In the genomic region with DNA sequence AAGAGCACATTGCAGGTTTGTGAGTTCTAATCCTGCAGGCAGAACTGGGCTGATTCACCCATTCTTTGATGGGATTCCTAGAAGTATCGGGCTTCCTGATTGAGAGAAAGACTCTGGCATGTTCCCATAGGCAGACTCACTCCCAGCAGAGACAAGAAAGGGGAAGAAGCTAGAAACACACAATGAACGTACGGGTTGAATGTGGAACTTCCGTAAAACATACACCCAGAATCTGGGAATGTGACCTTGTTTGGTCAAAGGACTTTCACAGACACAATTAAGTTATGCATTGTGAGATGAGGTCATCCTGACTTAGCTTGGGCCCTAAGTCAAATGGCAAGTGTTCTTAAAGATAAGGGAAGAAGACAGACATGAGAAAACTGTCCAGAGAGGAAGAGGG, we compare ENCODE assay signal across 26 mouse cellular contexts.
DNase-seq lines count a peak whose midpoint lies in the region; ATAC-seq and TF ChIP-seq lines count a peak whose summit lies in the region.
"Had no signal": no experiment of that assay in that cellular context is flagged by ENCODE, and none has a peak within 500 bp of the region (broad histone marks: within the 10 kb centered on the region; RNA-seq: fewer than 3 reads in every experiment).

No protein-coding gene starts in this region.

- no peak overlapping the region for H3K4me2 ChIP-seq in forebrain, embryonic 11.5 days (ENCODE audit: low read depth, low read length, severe bottlenecking)
- no peak overlapping the region for H3K4me2 ChIP-seq in forebrain, postnatal 0 days (ENCODE audit: low read depth)
- no peak overlapping the region for H3K4me2 ChIP-seq in heart, postnatal 0 days (ENCODE audit: low read depth, low read length)
- H3K4me2 ChIP-seq: forebrain, embryonic 15.5 days; hindbrain, embryonic 13.5 days; limb, embryonic 13.5 days; midbrain, embryonic 15.5 days; neural tube, embryonic 13.5 days had no signal

- WGBS in forebrain, embryonic 11.5 days = 92% methylated on average over 4 of the region's 4 CpGs
- 89% methylated on average over 4 of the region's 4 CpGs for WGBS in forebrain, postnatal 0 days
- 53% methylated on average over 4 of the region's 4 CpGs for WGBS in heart, postnatal 0 days
- WGBS in heart, adult 2 months = 41% methylated on average over 4 of the region's 4 CpGs

- intact Hi-C loops in heart, adult 2 months (cut with DNase I) = loop anchor here (5.0 kb wide), 1 partner anchor 54 kb away; no protein-coding TSS in a partner anchor

- peak; percentile 9 for DNase-seq in forebrain, embryonic 11.5 days (ENCODE audit: low spot score)
- DNase-seq in forebrain, postnatal 0 days = no peak
- DNase-seq in heart, postnatal 0 days (ENCODE audit: low spot score) = peak; percentile 30
- DNase-seq in heart, adult 2 months = no peak
- peak; percentile 43 for DNase-seq in ZHBTc4 (ENCODE audit: low read depth, low spot score)
- DNase-seq in spleen, postnatal 4 days (ENCODE audit: low spot score in 2 of 2) = no peak
- no peak for DNase-seq in adrenal gland, adult (ENCODE audit: inconsistent age in 2 of 2, low spot score in 1 of 2)
- DNase-seq: adrenal gland, postnatal 10 days; cerebellum, adult 2 months; gastrocnemius, postnatal 10 days; kidney, adult 11 months; kidney, postnatal 4 days; layer of hippocampus, adult 9-11 months; lung, adult 2 months; lung, postnatal 14 days; retina, postnatal 1 day; right cerebral cortex, postnatal 25 days; spleen, adult 18-20 months had no signal

- H3K36me3 ChIP-seq in forebrain, embryonic 11.5 days (ENCODE audit: control insufficient read depth, insufficient read depth, low read length) = no peaks in the 10 kb centered on the region
- no peaks in the 10 kb centered on the region for H3K36me3 ChIP-seq in forebrain, postnatal 0 days (ENCODE audit: insufficient read depth)
- no peaks in the 10 kb centered on the region for H3K36me3 ChIP-seq in heart, postnatal 0 days (replicated peaks; ENCODE audit: control insufficient read depth, insufficient read depth, low read length)
- no peaks in the 10 kb centered on the region for H3K36me3 ChIP-seq in heart, adult 2 months (ENCODE audit: control insufficient read depth, insufficient read depth, low read length)
- H3K36me3 ChIP-seq: forebrain, embryonic 15.5 days; hindbrain, embryonic 13.5 days; limb, embryonic 13.5 days; midbrain, embryonic 15.5 days; neural tube, embryonic 13.5 days had no signal

- no peaks in the 10 kb centered on the region for H3K27me3 ChIP-seq in forebrain, embryonic 11.5 days (ENCODE audit: control insufficient read depth, insufficient read depth, low read length)
- no peaks in the 10 kb centered on the region for H3K27me3 ChIP-seq in forebrain, postnatal 0 days (ENCODE audit: insufficient read depth, low read length)
- no peaks in the 10 kb centered on the region for H3K27me3 ChIP-seq in heart, postnatal 0 days (ENCODE audit: control insufficient read depth, insufficient read depth, low read length)
- no peaks in the 10 kb centered on the region for H3K27me3 ChIP-seq in heart, adult 2 months (ENCODE audit: control insufficient read depth, insufficient read depth, low read length)
- H3K27me3 ChIP-seq: forebrain, embryonic 15.5 days; hindbrain, embryonic 13.5 days; limb, embryonic 13.5 days; megakaryocyte, embryonic 14.5 days; midbrain, embryonic 15.5 days; neural tube, embryonic 13.5 days had no signal

- no peak for TF ChIP-seq EP300 in heart, postnatal 0 days (IDR thresholded peaks at IDR 0.05; ENCODE audit: low read depth)
- TF ChIP-seq EP300 in heart, adult 2 months (IDR thresholded peaks at IDR 0.05; ENCODE audit: insufficient read depth, low read depth, low read length) = no peak

- H3K9me3 ChIP-seq in forebrain, embryonic 11.5 days (ENCODE audit: control insufficient read depth, low read length) = no peaks in the 10 kb centered on the region
- no peaks in the 10 kb centered on the region for H3K9me3 ChIP-seq in forebrain, postnatal 0 days (ENCODE audit: low read length)
- H3K9me3 ChIP-seq in heart, postnatal 0 days (replicated peaks; ENCODE audit: control insufficient read depth, low read length) = no peaks in the 10 kb centered on the region
- H3K9me3 ChIP-seq: forebrain, embryonic 15.5 days; hindbrain, embryonic 13.5 days; limb, embryonic 13.5 days; midbrain, embryonic 15.5 days; neural tube, embryonic 13.5 days had no signal

- H3K27ac ChIP-seq in forebrain, embryonic 11.5 days (ENCODE audit: low read depth, low read length) = no peak overlapping the region
- H3K27ac ChIP-seq in forebrain, postnatal 0 days (ENCODE audit: low read depth, low read length) = no peak overlapping the region
- peak overlapping the region; percentile 21; the same call in 1 of the 2 replicates for H3K27ac ChIP-seq in heart, postnatal 0 days (ENCODE audit: low read depth)
- no peak overlapping the region for H3K27ac ChIP-seq in heart, adult 2 months
- H3K27ac ChIP-seq: forebrain, embryonic 15.5 days; hindbrain, embryonic 13.5 days; limb, embryonic 13.5 days; midbrain, embryonic 15.5 days; neural tube, embryonic 13.5 days had no signal

- no peak overlapping the region for H3K9ac ChIP-seq in forebrain, embryonic 11.5 days (ENCODE audit: low read length)
- H3K9ac ChIP-seq in forebrain, postnatal 0 days = no peak overlapping the region
- H3K9ac ChIP-seq in heart, postnatal 0 days (replicated peaks; ENCODE audit: low read depth, low read length) = no peak overlapping the region
- H3K9ac ChIP-seq in heart, adult 2 months (ENCODE audit: low read depth, low read length) = no peak overlapping the region
- H3K9ac ChIP-seq: forebrain, embryonic 15.5 days; hindbrain, embryonic 13.5 days; limb, embryonic 13.5 days; midbrain, embryonic 15.5 days; neural tube, embryonic 13.5 days had no signal

- H3K4me3 ChIP-seq in forebrain, embryonic 11.5 days (ENCODE audit: low read depth, low read length) = no peak overlapping the region
- no peak overlapping the region for H3K4me3 ChIP-seq in forebrain, postnatal 0 days (ENCODE audit: low read depth, low read length)
- no peak overlapping the region for H3K4me3 ChIP-seq in heart, postnatal 0 days (ENCODE audit: low read depth, low read length)
- H3K4me3 ChIP-seq in heart, adult 2 months = no peak overlapping the region
- H3K4me3 ChIP-seq: forebrain, embryonic 15.5 days; hindbrain, embryonic 13.5 days; limb, embryonic 13.5 days; megakaryocyte, embryonic 14.5 days; midbrain, embryonic 15.5 days; myocyte; neural tube, embryonic 13.5 days had no signal

- H3K79me2 ChIP-seq in heart, adult 2 months (replicated peaks; ENCODE audit: control insufficient read depth, insufficient read depth, low read length) = no peaks in the 10 kb centered on the region

- TF ChIP-seq POLR2A in heart, adult 2 months (IDR thresholded peaks at IDR 0.05; ENCODE audit: insufficient read depth, low read depth, low read length) = no peak

- no peak for TF ChIP-seq CTCF in forebrain, postnatal 0 days (IDR thresholded peaks at IDR 0.05; ENCODE audit: low read depth)
- TF ChIP-seq CTCF in heart, postnatal 0 days (IDR thresholded peaks at IDR 0.05; ENCODE audit: low read depth) = no peak
- no peak for TF ChIP-seq CTCF in heart, adult 2 months (IDR thresholded peaks at IDR 0.05)

- no peak for ATAC-seq in forebrain, embryonic 11.5 days (replicated peaks; ENCODE audit: low FRiP score)
- no peak for ATAC-seq in forebrain, postnatal 0 days
- ATAC-seq in heart, postnatal 0 days (ENCODE audit: insufficient read depth, low read depth) = peak; percentile 51
- ATAC-seq in megakaryocyte, adult 5-6 weeks (ENCODE audit: poor library complexity, severe bottlenecking) = peak; percentile 52; the same call in 1 of the 2 replicates
- ATAC-seq: forebrain, embryonic 15.5 days; midbrain, embryonic 15.5 days had no signal

- H3K4me1 ChIP-seq in forebrain, embryonic 11.5 days (replicated peaks; ENCODE audit: control insufficient read depth, insufficient read depth, low read length) = 0 out of 2 replicates have a peak, but pooled peaks cover 1% of the 10 kb centered on the region
- no peaks in the 10 kb centered on the region for H3K4me1 ChIP-seq in forebrain, postnatal 0 days (ENCODE audit: insufficient read depth)
- no peaks in the 10 kb centered on the region for H3K4me1 ChIP-seq in heart, postnatal 0 days (ENCODE audit: control insufficient read depth, insufficient read depth)
- no peaks in the 10 kb centered on the region; the same call in 1 of the 2 replicates for H3K4me1 ChIP-seq in heart, adult 2 months (ENCODE audit: control insufficient read depth, insufficient read depth, low read length)
- H3K4me1 ChIP-seq: forebrain, embryonic 15.5 days; limb, embryonic 13.5 days had no signal

Comparison
In these comparisons a context has a peak if more than half of its experiments do, and no peak if none do; other contexts are left out.
1. DNase-seq: peak in forebrain, embryonic 11.5 days (single experiment), heart, postnatal 0 days (single experiment) and ZHBTc4 (single experiment); none in forebrain, postnatal 0 days (single experiment), heart, adult 2 months (0 of 2), spleen, postnatal 4 days (0 of 2) and adrenal gland, adult (0 of 2).
2. ATAC-seq: peak in heart, postnatal 0 days (single experiment) and megakaryocyte, adult 5-6 weeks (single experiment); none in forebrain, embryonic 11.5 days (single experiment) and forebrain, postnatal 0 days (single experiment).